Mouse (Mus musculus) ES-E14 (cell line): Measurements from ENCODE around the gene Zfp949.

Experiments
- CHD2 ChIP-seq: IDR thresholded peaks from 2 replicates; pipeline ENCODE4 v1.6.1; 2014; ENCODE audit warnings: mild to moderate bottlenecking, low read depth, low read length, inconsistent platforms
- HCFC1 ChIP-seq: IDR thresholded peaks from 2 replicates; pipeline ENCODE4 v1.6.1; 2012; ENCODE audit warnings: low read length, inconsistent platforms, borderline replicate concordance; ENCODE audit not compliant: insufficient read depth
- MAFK ChIP-seq: IDR thresholded peaks from 2 replicates; pipeline ENCODE4 v1.6.1; 2014; ENCODE audit warnings: mild to moderate bottlenecking, low read depth, low read length, inconsistent platforms; ENCODE audit not compliant: insufficient read depth

- TF ChIP-seq CHD2 (no peak), MAFK (no peak), HCFC1 (no peak)
Observed at GRCm38 (mm10) chr9:88539546-88540224, 8.1 kb upstream of the Zfp949 start.
